Mouse (Mus musculus): ENCODE measurements around the gene Tex261. TPM values are rescaled to one million over a fixed set of nuclear protein-coding genes. Genes with fewer than 3 reads are reported as not detected.

Gene Tex261
- 68.1 and 75.4 TPM in 2 replicates for polyA plus RNA-seq (2014; fragmentation: Nextera tagmentation; extraction: Ambion mirVana)

DNA sequence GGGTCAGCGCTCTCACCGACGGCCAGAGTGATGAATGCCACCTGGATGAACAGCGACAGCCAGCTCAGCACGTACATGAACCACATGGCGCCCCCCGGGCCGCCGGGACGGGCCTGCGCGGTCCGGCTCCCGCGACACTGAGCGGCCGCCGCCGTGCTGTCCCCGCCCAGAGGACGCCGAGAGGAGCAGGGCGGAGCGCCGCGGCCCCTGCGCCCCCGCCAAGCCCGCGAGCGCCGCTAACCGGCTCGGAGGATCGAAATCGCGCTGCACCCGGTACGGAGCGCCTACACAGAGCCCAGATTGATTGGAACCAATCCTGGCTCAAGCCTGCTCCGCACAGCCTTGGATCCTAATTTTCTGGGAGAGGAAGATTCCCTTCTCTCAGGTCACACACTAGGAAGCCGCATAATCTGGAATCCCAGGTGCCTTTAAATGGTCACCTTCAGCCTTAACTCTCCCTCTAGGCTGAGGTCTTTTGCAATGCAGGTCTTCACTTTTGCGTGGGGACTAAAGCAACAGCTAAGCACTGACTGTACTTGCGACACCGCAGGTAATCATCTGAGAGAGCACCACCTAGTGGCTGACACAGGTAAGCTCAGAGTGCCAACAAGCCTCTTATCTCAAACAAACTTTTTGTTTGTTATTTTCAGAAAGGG is at the start of gene Tex261:
Tex261 (minus strand) TSS at position 176 of the 656 bp plus-strand sequence.
- peak; percentile 92 for ATAC-seq (ENCODE audit: insufficient number of reproducible peaks, insufficient read depth, low FRiP score, low read depth)
- Histone ChIP-seq H3K4me3 (ENCODE audit: low read depth, low read length) (peak within 1 kb of the TSS; percentile 85), H3K4me1 (ENCODE audit: control insufficient read depth, insufficient read depth, low read length) (peaks cover 15% of the 10 kb centered on the region; the same call in 1 of the 2 replicates), H3K27me3 (ENCODE audit: control insufficient read depth, insufficient read depth, low read length) (no peaks in the 10 kb centered on the region), H3K27ac (ENCODE audit: low read length) (peak within 1 kb of the TSS; percentile 88), H3K4me2 (replicated peaks; ENCODE audit: low read depth, low read length) (peak within 1 kb of the TSS; percentile 78), H3K9ac (replicated peaks; ENCODE audit: low read depth, low read length) (peak within 1 kb of the TSS; percentile 90), H3K36me3 (ENCODE audit: control insufficient read depth, insufficient read depth, low read length) (peaks cover 9% of the 10 kb centered on the region; the same call in 1 of the 2 replicates), H3K9me3 (ENCODE audit: control insufficient read depth, low read depth, low read length) (no peaks in the 10 kb centered on the region)
- under 1% methylated on average over 45 of the region's 45 CpGs for WGBS

DNA sequence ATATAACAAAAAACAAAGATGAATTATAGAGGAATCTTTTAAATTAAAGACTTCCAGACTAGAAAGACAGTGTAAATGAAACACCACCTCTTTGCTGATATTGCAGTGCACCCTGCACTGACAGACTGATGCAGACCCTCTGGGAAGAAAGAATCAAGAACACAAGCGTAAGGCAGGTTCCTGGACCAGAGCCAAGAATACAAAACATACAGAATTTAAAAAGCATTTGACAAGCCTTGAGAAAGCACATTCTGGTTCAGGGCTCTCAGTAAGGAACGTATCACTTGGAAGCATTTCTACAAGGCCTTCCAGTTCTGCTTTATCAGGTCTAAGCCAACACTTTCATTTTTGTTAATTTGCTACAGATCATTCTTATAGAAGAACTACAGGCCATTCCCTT is 46.2 kb upstream of the Tex261 start:
- no peak overlapping the region for H3K27ac ChIP-seq (ENCODE audit: low read length)
- 24% methylated on average over 2 of the region's 2 CpGs for WGBS
- H3K4me1 ChIP-seq (ENCODE audit: control insufficient read depth, insufficient read depth, low read length): peaks cover 13% of the 10 kb centered on the region; the same call in 1 of the 2 replicates
- H3K36me3 ChIP-seq (ENCODE audit: control insufficient read depth, insufficient read depth, low read length): no peaks in the 10 kb centered on the region
- H3K9ac ChIP-seq (replicated peaks; ENCODE audit: low read depth, low read length): no peak overlapping the region
- no peak overlapping the region for H3K4me3 ChIP-seq (ENCODE audit: low read depth, low read length)
- no peak for ATAC-seq (ENCODE audit: insufficient number of reproducible peaks, insufficient read depth, low FRiP score, low read depth)
- no peaks in the 10 kb centered on the region for H3K9me3 ChIP-seq (ENCODE audit: control insufficient read depth, low read depth, low read length)
- H3K27me3 ChIP-seq (ENCODE audit: control insufficient read depth, insufficient read depth, low read length): no peaks in the 10 kb centered on the region
- H3K4me2 ChIP-seq (replicated peaks; ENCODE audit: low read depth, low read length): no peak overlapping the region

GRCm38 (mm10) chr6:83820727-83821515 is 45.3 kb upstream of the Tex261 start:
- ATAC-seq (ENCODE audit: insufficient number of reproducible peaks, insufficient read depth, low FRiP score, low read depth): no peak
- Histone ChIP-seq H3K27me3 (ENCODE audit: control insufficient read depth, insufficient read depth, low read length) (no peaks in the 10 kb centered on the region), H3K4me1 (ENCODE audit: control insufficient read depth, insufficient read depth, low read length) (peaks cover 13% of the 10 kb centered on the region; the same call in 1 of the 2 replicates), H3K9ac (replicated peaks; ENCODE audit: low read depth, low read length) (no peak overlapping the region), H3K4me3 (ENCODE audit: low read depth, low read length) (no peak overlapping the region), H3K9me3 (ENCODE audit: control insufficient read depth, low read depth, low read length) (no peaks in the 10 kb centered on the region), H3K27ac (ENCODE audit: low read length) (no peak overlapping the region), H3K36me3 (ENCODE audit: control insufficient read depth, insufficient read depth, low read length) (no peaks in the 10 kb centered on the region), H3K4me2 (replicated peaks; ENCODE audit: low read depth, low read length) (no peak overlapping the region)
- WGBS: 81% methylated on average over 2 of the region's 2 CpGs

GRCm38 (mm10) chr6:83818996-83819395 is 43.4 kb upstream of the Tex261 start:
- peaks cover 3% of the 10 kb centered on the region; the same call in 1 of the 2 replicates for H3K36me3 ChIP-seq (ENCODE audit: control insufficient read depth, insufficient read depth, low read length)
- 68% methylated on average over 1 of the region's 1 CpGs for WGBS
- H3K9me3 ChIP-seq (ENCODE audit: control insufficient read depth, low read depth, low read length): no peaks in the 10 kb centered on the region
- no peak overlapping the region for H3K9ac ChIP-seq (replicated peaks; ENCODE audit: low read depth, low read length)
- H3K27ac ChIP-seq (ENCODE audit: low read length): peak overlapping the region; percentile 52; the same call in 1 of the 2 replicates
- H3K4me1 ChIP-seq (ENCODE audit: control insufficient read depth, insufficient read depth, low read length): peaks cover 13% of the 10 kb centered on the region; the same call in 1 of the 2 replicates
- H3K4me3 ChIP-seq (ENCODE audit: low read depth, low read length): no peak overlapping the region
- ATAC-seq (ENCODE audit: insufficient number of reproducible peaks, insufficient read depth, low FRiP score, low read depth): no peak; the same call in 1 of the 2 replicates
- H3K4me2 ChIP-seq (replicated peaks; ENCODE audit: low read depth, low read length): no peak overlapping the region
- no peaks in the 10 kb centered on the region for H3K27me3 ChIP-seq (ENCODE audit: control insufficient read depth, insufficient read depth, low read length)

- Histone ChIP-seq H3K27ac (ENCODE audit: low read length) (no peak overlapping the region), H3K9ac (replicated peaks; ENCODE audit: low read depth, low read length) (no peak overlapping the region), H3K9me3 (ENCODE audit: control insufficient read depth, low read depth, low read length) (no peaks in the 10 kb centered on the region), H3K4me3 (ENCODE audit: low read depth, low read length) (no peak overlapping the region), H3K4me1 (ENCODE audit: control insufficient read depth, insufficient read depth, low read length) (peaks cover 5% of the 10 kb centered on the region; the same call in 1 of the 2 replicates), H3K4me2 (replicated peaks; ENCODE audit: low read depth, low read length) (no peak overlapping the region), H3K27me3 (ENCODE audit: control insufficient read depth, insufficient read depth, low read length) (no peaks in the 10 kb centered on the region), H3K36me3 (ENCODE audit: control insufficient read depth, insufficient read depth, low read length) (peaks cover 17% of the 10 kb centered on the region)
- 91% methylated on average over 3 of the region's 3 CpGs for WGBS
- no peak for ATAC-seq (ENCODE audit: insufficient number of reproducible peaks, insufficient read depth, low FRiP score, low read depth)
These were observed 40.2 kb upstream of the Tex261 start for GRCm38 (mm10) chr6:83815801-83816200.

DNA sequence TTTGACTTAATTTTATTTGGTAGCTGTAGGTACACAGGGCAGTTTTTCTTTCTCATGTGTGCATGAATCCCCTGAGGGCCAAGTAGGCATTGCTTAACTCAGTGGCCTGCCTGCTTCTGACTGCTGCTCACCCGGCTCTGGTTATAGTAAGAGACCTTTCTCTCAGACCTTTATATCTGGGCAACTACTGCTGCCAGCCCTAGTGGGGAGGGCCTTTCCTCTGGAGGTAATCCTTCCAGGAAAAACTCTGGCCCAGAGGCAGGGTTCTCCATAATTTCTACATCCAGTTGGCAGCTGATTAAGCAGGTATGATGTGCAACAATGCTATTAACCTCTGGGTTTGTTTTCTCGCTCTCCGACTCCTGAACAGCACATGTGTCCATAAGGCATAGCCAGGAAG is 27.2 kb upstream of the Tex261 start:
- H3K36me3 ChIP-seq (ENCODE audit: control insufficient read depth, insufficient read depth, low read length): peaks cover 14% of the 10 kb centered on the region; the same call in 1 of the 2 replicates
- H3K9ac ChIP-seq (replicated peaks; ENCODE audit: low read depth, low read length): no peak overlapping the region
- ATAC-seq (ENCODE audit: insufficient number of reproducible peaks, insufficient read depth, low FRiP score, low read depth): no peak
- WGBS: 87% methylated on average over 3 of the region's 3 CpGs
- no peak overlapping the region for H3K27ac ChIP-seq (ENCODE audit: low read length)
- H3K9me3 ChIP-seq (ENCODE audit: control insufficient read depth, low read depth, low read length): no peaks in the 10 kb centered on the region
- H3K4me3 ChIP-seq (ENCODE audit: low read depth, low read length): no peak overlapping the region
- no peaks in the 10 kb centered on the region for H3K4me1 ChIP-seq (ENCODE audit: control insufficient read depth, insufficient read depth, low read length)
- no peak overlapping the region for H3K4me2 ChIP-seq (replicated peaks; ENCODE audit: low read depth, low read length)
- H3K27me3 ChIP-seq (ENCODE audit: control insufficient read depth, insufficient read depth, low read length): no peaks in the 10 kb centered on the region

- no peak overlapping the region for H3K9ac ChIP-seq (replicated peaks; ENCODE audit: low read depth, low read length)
- no peaks in the 10 kb centered on the region for H3K27me3 ChIP-seq (ENCODE audit: control insufficient read depth, insufficient read depth, low read length)
- ATAC-seq (ENCODE audit: insufficient number of reproducible peaks, insufficient read depth, low FRiP score, low read depth): no peak
- no peaks in the 10 kb centered on the region for H3K9me3 ChIP-seq (ENCODE audit: control insufficient read depth, low read depth, low read length)
- no peaks in the 10 kb centered on the region for H3K4me1 ChIP-seq (ENCODE audit: control insufficient read depth, insufficient read depth, low read length)
- H3K36me3 ChIP-seq (ENCODE audit: control insufficient read depth, insufficient read depth, low read length): peaks cover 14% of the 10 kb centered on the region; the same call in 1 of the 2 replicates
- WGBS: 94% methylated on average over 5 of the region's 5 CpGs
- no peak overlapping the region for H3K4me2 ChIP-seq (replicated peaks; ENCODE audit: low read depth, low read length)
- H3K4me3 ChIP-seq (ENCODE audit: low read depth, low read length): no peak overlapping the region
- no peak overlapping the region for H3K27ac ChIP-seq (ENCODE audit: low read length)
These were observed 26.4 kb upstream of the Tex261 start for GRCm38 (mm10) chr6:83802033-83802432.

GRCm38 (mm10) chr6:83796686-83797085 is 21.1 kb upstream of the Tex261 start:
- peaks cover 10% of the 10 kb centered on the region; the same call in 1 of the 2 replicates for H3K36me3 ChIP-seq (ENCODE audit: control insufficient read depth, insufficient read depth, low read length)
- H3K9me3 ChIP-seq (ENCODE audit: control insufficient read depth, low read depth, low read length): no peaks in the 10 kb centered on the region
- no peaks in the 10 kb centered on the region for H3K27me3 ChIP-seq (ENCODE audit: control insufficient read depth, insufficient read depth, low read length)
- H3K4me1 ChIP-seq (ENCODE audit: control insufficient read depth, insufficient read depth, low read length): no peaks in the 10 kb centered on the region
- no peak overlapping the region for H3K4me3 ChIP-seq (ENCODE audit: low read depth, low read length)
- no peak for ATAC-seq (ENCODE audit: insufficient number of reproducible peaks, insufficient read depth, low FRiP score, low read depth)
- no peak overlapping the region for H3K4me2 ChIP-seq (replicated peaks; ENCODE audit: low read depth, low read length)
- no peak overlapping the region for H3K9ac ChIP-seq (replicated peaks; ENCODE audit: low read depth, low read length)
- no peak overlapping the region for H3K27ac ChIP-seq (ENCODE audit: low read length)
- WGBS: 65% methylated on average over 3 of the region's 3 CpGs

Measured in stomach, embryonic 14.5 days (tissue).